Mouse (Mus musculus) kidney, adult 2 months (tissue): ENCODE results near the gene Derl3. TPM values are rescaled to one million over a fixed set of nuclear protein-coding genes. Genes with fewer than 3 reads are reported as not detected.

Experiments used
- DNase-seq: peaks from one replicate; pipeline ENCODE4 v3.0.0; 2021
- H3K27ac ChIP-seq: fragments of 200-500 bp; 2 replicates; pipeline ENCODE4 v1.5.1; 2012; ENCODE audit warnings: low read depth, low read length, control low read depth, inconsistent platforms; ENCODE audit not compliant: insufficient read depth
- H3K27me3 ChIP-seq: fragments of 200-500 bp; replicated peaks from 2 replicates; pipeline ENCODE4 v1.6.1; 2012; ENCODE audit warnings: mild to moderate bottlenecking, moderate library complexity, low read length, inconsistent platforms; ENCODE audit not compliant: control insufficient read depth, insufficient read depth
- H3K36me3 ChIP-seq: fragments of 200-500 bp; 2 replicates; pipeline ENCODE4 v1.6.1; 2012; ENCODE audit warnings: mild to moderate bottlenecking, moderate library complexity, low read length, inconsistent platforms; ENCODE audit not compliant: control insufficient read depth, insufficient read depth
- H3K4me1 ChIP-seq: fragments of 200-500 bp; 2 replicates; pipeline ENCODE4 v1.6.1; 2011; ENCODE audit warnings: low read length; ENCODE audit not compliant: control insufficient read depth, insufficient read depth
- H3K4me3 ChIP-seq: fragments of 200-500 bp; 2 replicates; pipeline ENCODE4 v1.5.1; 2011; ENCODE audit warnings: mild to moderate bottlenecking, low read depth, low read length, control low read depth; ENCODE audit not compliant: insufficient read depth
- CTCF ChIP-seq: fragments of 200-500 bp; conservative IDR thresholded peaks from 2 replicates; pipeline ENCODE4 v1.5.1; 2011; ENCODE audit warnings: low read depth, mild to moderate bottlenecking, control low read depth, low read length, moderate library complexity, mixed read lengths; ENCODE audit not compliant: insufficient read depth, insufficient read length
- POLR2A ChIP-seq: fragments of 200-500 bp; IDR thresholded peaks from one replicate; pipeline ENCODE4 v1.6.1; 2011; ENCODE audit warnings: low read depth, low read length, control low read depth
- WGBS: fragments of 180-500 bp; shearing (Covaris S2); methylation state at CpG from one replicate; pipeline ENCODE4 v1.1.7; 2018; 5-methylcytosine and 5-hydroxymethylcytosine counted together
- polyA plus RNA-seq: library from polyadenylated mRNA; depleted of rRNA; stranded (reverse); fragments of >200 nt; gene quantifications from 2 replicates; pipeline ENCODE4 v1.2.3, GENCODE M21; 2012; rRNA removed

Derl3 gene
- polyA plus RNA-seq, 1 experiment, result 5.0 TPM

- Histone ChIP-seq H3K4me3 (no peak overlapping the region), H3K27ac (0 out of 2 replicates have a peak overlapping the region, but pooled peaks have one; percentile 26), H3K27me3 (no peaks in the 10 kb centered on the region), H3K36me3 (no peaks in the 10 kb centered on the region), H3K4me1 (peaks cover 5% of the 10 kb centered on the region; the same call in 1 of the 2 replicates)
- 50% methylated on average over 9 of the region's 9 CpGs for WGBS
- TF ChIP-seq POLR2A (no peak), CTCF (no peak)
- DNase-seq, result no peak
Observed at GRCm38 (mm10) chr10:75939481-75940234, 46.4 kb downstream of the Derl3 start.

DNA sequence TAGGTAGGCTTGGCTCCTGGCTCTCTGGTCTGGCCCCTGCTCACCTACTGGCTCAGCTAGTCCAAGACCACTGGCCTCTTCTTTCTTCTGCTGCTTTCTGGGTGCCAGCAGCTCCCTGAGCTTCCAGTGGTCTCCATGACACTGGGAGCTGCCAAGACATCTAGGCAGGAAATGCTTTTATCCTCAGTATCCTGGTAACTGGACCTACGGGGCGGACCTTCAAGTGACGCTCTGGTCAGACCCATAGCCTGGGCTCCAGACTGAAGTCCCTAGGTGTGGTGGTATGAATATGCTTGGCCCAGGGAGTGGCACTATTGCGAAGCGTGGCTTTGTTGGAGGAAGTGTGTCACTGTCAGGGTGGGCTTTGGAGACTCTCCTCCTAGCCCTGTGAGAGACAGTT lies 47.3 kb downstream of the Derl3 start, which contains the start of gene Gm867:
Gm867 (minus strand) TSS at position 153 of the 400 bp plus-strand sequence.
- H3K4me3 ChIP-seq, result no peak within 1 kb of the TSS
- H3K4me1 ChIP-seq, result no peaks in the 10 kb centered on the region; the same call in 1 of the 2 replicates
- TF ChIP-seq POLR2A (no peak), CTCF (no peak)
- 67% methylated on average over 5 of the region's 5 CpGs for WGBS
- DNase-seq, result peak; percentile 52
- H3K27me3 ChIP-seq, result no peaks in the 10 kb centered on the region
- 0 out of 2 replicates have a peak within 1 kb of the TSS, but pooled peaks have one; percentile 26 for H3K27ac ChIP-seq
- no peaks in the 10 kb centered on the region for H3K36me3 ChIP-seq

DNA sequence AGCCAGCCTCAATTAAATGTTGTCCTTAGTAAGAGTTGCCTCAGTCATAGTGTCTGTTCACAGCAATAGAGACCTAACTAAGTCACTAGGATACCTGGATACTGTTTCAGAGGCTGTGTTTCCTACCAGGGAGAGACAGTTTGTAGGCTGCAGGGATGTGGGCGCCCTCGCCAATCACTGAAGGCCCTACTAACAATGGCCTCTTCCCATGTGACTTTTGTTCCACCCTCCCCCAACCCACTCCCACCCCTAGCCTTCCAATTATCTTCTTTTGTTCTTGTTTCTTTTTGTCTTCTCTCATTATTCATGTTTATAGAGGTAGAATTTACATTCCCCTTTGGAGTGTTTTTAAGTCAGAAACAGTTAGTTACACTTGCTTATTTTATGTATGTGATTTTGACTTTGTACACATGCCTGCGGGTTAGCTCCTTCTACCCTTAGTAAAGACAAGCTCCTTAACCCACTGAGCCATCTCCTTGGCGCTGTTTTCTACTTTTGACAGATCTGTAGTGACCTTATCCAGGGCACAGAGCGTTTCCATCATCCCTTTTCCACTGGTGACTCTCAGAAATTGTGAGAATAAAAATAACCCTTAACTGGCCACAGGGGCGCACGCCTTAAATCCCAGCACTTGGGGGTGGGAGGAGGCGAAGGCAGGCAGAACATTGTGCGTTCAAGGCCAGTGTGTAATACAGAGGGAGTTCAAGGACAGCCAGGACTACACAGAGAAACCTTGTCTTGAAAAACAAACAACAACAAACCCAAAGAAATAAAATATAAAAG lies 48.0 kb downstream of the Derl3 start:
- H3K27me3 ChIP-seq, result no peaks in the 10 kb centered on the region
- WGBS, result 82% methylated on average over 9 of the region's 9 CpGs
- DNase-seq, result no peak
- no peak overlapping the region for H3K27ac ChIP-seq
- H3K4me1 ChIP-seq, result no peaks in the 10 kb centered on the region; the same call in 1 of the 2 replicates
- no peak overlapping the region for H3K4me3 ChIP-seq
- TF ChIP-seq CTCF, result no peak
- TF ChIP-seq POLR2A, result no peak
- H3K36me3 ChIP-seq, result no peaks in the 10 kb centered on the region

DNA sequence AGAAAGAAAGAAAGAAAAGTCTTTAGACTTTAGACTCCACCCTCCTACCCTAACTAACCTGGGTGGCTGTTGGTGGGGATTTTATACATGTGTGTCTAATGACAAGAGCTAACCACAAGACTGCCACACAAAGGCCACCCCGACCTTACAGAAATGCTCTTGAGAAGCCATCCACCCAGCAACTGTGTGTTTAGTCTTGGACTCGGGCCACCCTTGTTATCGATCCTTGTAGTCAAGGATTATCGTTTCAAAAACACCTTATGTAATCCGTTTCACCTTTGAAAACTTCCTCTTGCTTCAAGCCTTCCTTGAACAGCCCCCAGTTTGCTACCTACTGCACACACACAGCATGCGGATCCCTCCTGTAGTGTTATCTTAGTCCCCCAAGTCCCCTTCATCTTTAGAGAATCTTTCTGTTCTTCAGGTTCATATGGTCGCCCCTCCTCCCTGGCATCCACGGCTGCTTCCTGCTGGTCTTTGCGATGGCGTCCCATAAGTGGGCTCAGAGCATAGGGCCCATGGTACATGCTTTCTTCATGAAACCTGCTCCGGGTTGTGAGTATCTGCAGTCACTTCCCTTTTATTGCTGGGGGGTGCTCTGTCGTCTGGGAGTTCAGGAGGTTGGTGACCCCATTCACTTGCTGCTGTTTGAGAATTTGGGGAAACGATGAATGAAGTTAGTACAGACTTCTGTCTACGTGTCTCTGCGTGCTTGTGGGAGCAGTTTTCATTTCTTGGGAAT lies 49.7 kb downstream of the Derl3 start, which contains the start of gene Vpreb3:
Vpreb3 (plus strand) TSS at position 322 of the 742 bp plus-strand sequence.
- H3K4me1 ChIP-seq, result no peaks in the 10 kb centered on the region
- 83% methylated on average over 15 of the region's 15 CpGs for whole genome bisulfite sequencing
- no peaks in the 10 kb centered on the region for H3K36me3 ChIP-seq
- H3K27me3 ChIP-seq, result no peaks in the 10 kb centered on the region
- no peak for TF ChIP-seq CTCF
- no peak for TF ChIP-seq POLR2A
- H3K4me3 ChIP-seq, result no peak within 1 kb of the TSS
- no peak for DNase-seq
- H3K27ac ChIP-seq, result peak within 1 kb of the TSS; percentile 75

GRCm38 (mm10) chr10:75944066-75944772 lies 51.0 kb downstream of the Derl3 start:
- Histone ChIP-seq H3K4me3 (no peak overlapping the region), H3K4me1 (no peaks in the 10 kb centered on the region), H3K27me3 (no peaks in the 10 kb centered on the region), H3K27ac (peak overlapping the region; percentile 75), H3K36me3 (no peaks in the 10 kb centered on the region)
- 48% methylated on average over 11 of the region's 11 CpGs for WGBS
- peak; percentile 68 for DNase-seq
- TF ChIP-seq CTCF (no peak), POLR2A (no peak)

GRCm38 (mm10) chr10:75945213-75945612 lies 52.0 kb downstream of the Derl3 start:
- 93% methylated on average over 7 of the region's 7 CpGs for WGBS
- TF ChIP-seq POLR2A (no peak), CTCF (no peak)
- Histone ChIP-seq H3K27me3 (no peaks in the 10 kb centered on the region), H3K27ac (no peak overlapping the region), H3K4me1 (no peaks in the 10 kb centered on the region), H3K36me3 (no peaks in the 10 kb centered on the region), H3K4me3 (no peak overlapping the region)
- no peak for DNase-seq

Other genes with a start within 250 kb of the Derl3 start
- 193 and 196 TPM in 2 replicates for gene Susd2, start 249.4 kb upstream of the Derl3 start, polyA plus RNA-seq
- 24.6 and 27.3 TPM in 2 replicates for gene Cabin1, start 129.1 kb upstream of the Derl3 start, polyA plus RNA-seq
- gene Ddt, start 120.0 kb upstream of the Derl3 start, polyA plus RNA-seq, result 408 and 410 TPM in 2 replicates
- gene Gm20441, start 112.5 kb upstream of the Derl3 start, polyA plus RNA-seq, result not detected in 2 replicates
- gene Gstt3, start 112.0 kb upstream of the Derl3 start, polyA plus RNA-seq, result 97.4 and 108 TPM in 2 replicates
- gene Gstt1, start 94.8 kb upstream of the Derl3 start, polyA plus RNA-seq, result 492 and 514 TPM in 2 replicates
- gene Gstt4, start 70.9 kb upstream of the Derl3 start, polyA plus RNA-seq, result 0.11 and 0.23 TPM in 2 replicates
- 1,054 and 1,473 TPM in 2 replicates for gene Gstt2, start 56.0 kb upstream of the Derl3 start, polyA plus RNA-seq
- 3,280 and 4,796 TPM in 2 replicates for gene Mif, start 33.2 kb upstream of the Derl3 start, polyA plus RNA-seq
- 34.6 and 37.7 TPM in 2 replicates for gene Smarcb1, start 28.2 kb downstream of the Derl3 start, polyA plus RNA-seq
- 1,587 and 1,621 TPM in 2 replicates for gene Chchd10, start 39.7 kb downstream of the Derl3 start, polyA plus RNA-seq
- gene Mmp11, start 43.1 kb downstream of the Derl3 start, polyA plus RNA-seq, result 21.5 and 23.9 TPM in 2 replicates
- gene Gm867, start 47.3 kb downstream of the Derl3 start, polyA plus RNA-seq, result 1.3 and 1.4 TPM in 2 replicates
- gene Vpreb3, start 49.6 kb downstream of the Derl3 start, polyA plus RNA-seq, result 1.2 and 3.8 TPM in 2 replicates
- gene Gm5134, start 61.1 kb downstream of the Derl3 start, polyA plus RNA-seq, result 0.03 TPM in 1 of 2 replicates, not detected in the other
- gene Zfp280b, start 139.2 kb downstream of the Derl3 start, polyA plus RNA-seq, result 4.2 and 4.3 TPM in 2 replicates
- 0.07 and 0.08 TPM in 2 replicates for gene Slc5a4b, start 217.5 kb downstream of the Derl3 start, polyA plus RNA-seq